Mouse (Mus musculus): ENCODE measurements around the gene Wdr48.

Wdr48 gene

GRCm38 (mm10) chr9:119970221-119970620 lies 75.5 kb downstream of the Wdr48 start:
- DNase-seq (ENCODE audit: low spot score in 2 of 2) = peak; percentile 60 to 71

GRCm38 (mm10) chr9:119970763-119971656 lies 76.3 kb downstream of the Wdr48 start:
- no peak for DNase-seq (ENCODE audit: low spot score in 2 of 2)

GRCm38 (mm10) chr9:119972166-119972565 lies 77.5 kb downstream of the Wdr48 start:
- DNase-seq (ENCODE audit: low spot score in 2 of 2) = no peak

- DNase-seq (ENCODE audit: low spot score in 2 of 2) = no peak
These were observed 77.9 kb downstream of the Wdr48 start for GRCm38 (mm10) chr9:119972582-119972981.

- no peak for DNase-seq (ENCODE audit: low spot score in 2 of 2)
These were observed 78.6 kb downstream of the Wdr48 start for GRCm38 (mm10) chr9:119973281-119973680.

- peak in 1 of 2 experiments; percentile 53 for DNase-seq (ENCODE audit: low spot score in 2 of 2)
These were observed 79.3 kb downstream of the Wdr48 start for GRCm38 (mm10) chr9:119973869-119974520.

GRCm38 (mm10) chr9:119974609-119975008 lies 79.9 kb downstream of the Wdr48 start:
- DNase-seq (ENCODE audit: low spot score in 2 of 2) = no peak

GRCm38 (mm10) chr9:119975286-119975685 lies 80.6 kb downstream of the Wdr48 start:
- DNase-seq (ENCODE audit: low spot score in 2 of 2) = no peak
